Mouse (Mus musculus): Measurements from ENCODE around the gene Fam228a. TPM values are rescaled to one million over a fixed set of nuclear protein-coding genes. Genes with fewer than 3 reads are reported as not detected.

Gene Fam228a
- under 1 TPM in 1 of 2 experiments, not detected in 1; 0.55 TPM for polyA plus RNA-seq (2017; shearing (Covaris generic))

DNA sequence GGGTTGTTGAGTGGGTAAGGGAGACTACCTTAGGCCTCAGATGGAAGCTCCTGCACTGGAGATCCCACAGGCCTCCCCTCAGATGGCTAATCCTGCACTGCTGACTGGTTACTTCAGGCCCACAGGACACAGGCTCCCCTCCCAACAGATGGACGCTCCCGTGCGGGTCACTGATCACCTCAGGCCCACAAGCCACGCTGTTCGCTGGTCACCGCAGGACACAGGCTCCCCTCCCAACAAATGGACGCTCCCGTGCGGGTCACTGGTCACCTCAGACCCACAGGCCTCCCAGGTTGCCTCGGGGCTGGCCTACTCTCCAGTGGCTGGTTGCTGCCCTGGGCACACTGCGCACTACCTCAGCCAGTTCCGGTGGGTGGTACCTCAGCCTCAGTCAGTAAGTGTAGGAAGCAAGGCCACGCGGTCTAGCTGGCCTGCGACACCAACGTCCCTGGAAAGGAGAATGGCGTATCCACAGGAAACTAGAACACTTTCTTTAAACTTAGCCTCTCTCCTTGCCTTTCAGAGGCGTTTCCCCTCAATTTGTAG is at the start of gene Fam228a:
Gene Fam228a, minus strand, starts transcription at position 400 of the 546 bp plus-strand sequence.

DNA sequence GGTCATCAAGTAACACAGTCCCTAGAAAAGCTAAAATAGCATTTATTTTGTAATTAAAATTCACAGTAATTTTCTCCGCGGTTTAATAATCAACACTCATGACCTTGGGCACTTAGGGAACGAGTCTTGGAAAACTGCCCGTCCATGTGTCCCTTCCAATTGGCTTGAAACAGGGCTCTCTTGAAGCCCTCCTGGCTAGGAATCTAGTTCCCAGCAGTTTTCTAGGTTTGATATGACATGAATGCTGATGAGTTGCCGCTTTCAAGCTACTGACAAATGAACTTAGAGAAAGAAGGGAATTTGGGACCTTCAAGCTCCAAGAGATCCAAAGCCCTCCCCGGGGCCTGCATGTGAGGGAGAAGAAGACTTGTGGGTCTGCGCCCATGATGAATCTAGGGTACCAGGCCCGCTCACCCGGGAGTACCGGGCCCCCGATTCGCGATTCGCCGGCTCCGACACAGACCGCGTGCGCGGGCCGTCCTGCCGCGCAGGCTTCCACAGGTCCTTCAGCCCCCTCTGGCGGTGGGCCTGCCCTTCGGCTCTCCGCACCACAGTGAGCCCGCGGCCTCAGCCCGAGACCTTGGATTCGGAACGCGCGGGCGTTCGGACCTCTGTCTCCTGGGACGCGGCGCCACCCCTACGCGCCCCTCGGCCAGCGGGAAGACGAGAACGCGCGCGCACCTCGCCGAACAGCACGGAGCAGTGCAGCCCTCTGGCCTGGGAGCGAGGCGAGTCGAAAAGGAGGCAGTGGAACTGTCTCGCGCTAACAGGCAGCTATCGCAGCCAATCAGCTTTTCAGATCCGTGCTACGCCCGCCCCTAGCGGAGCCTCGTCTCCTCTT is 30.5 kb upstream of the Fam228a start, which contains the start of the genes Pfn4 and Fam228b:
Gene Pfn4, plus strand, starts transcription at position 531 of the 841 bp plus-strand sequence.
Gene Fam228b, minus strand, starts transcription at position 776 of the 841 bp plus-strand sequence.

Other genes starting within 250 kb of the Fam228a start
- gene Itsn2, start 145.8 kb downstream of the Fam228a start, polyA plus RNA-seq (2017; shearing (Covaris generic)), result 100 to 1,000 TPM; 130 to 168 TPM
- not detected for gene Gm3625, start 145.5 kb downstream of the Fam228a start, polyA plus RNA-seq (2017; shearing (Covaris generic))
- gene Pfn4, start 30.6 kb upstream of the Fam228a start, polyA plus RNA-seq (2017; shearing (Covaris generic)), result 1 to 10 TPM in 1 of 2 experiments, under 1 TPM in 1; 0.43 to 1.5 TPM
- 1 to 10 TPM in 1 of 2 experiments, not detected in 1; 1.2 TPM for gene Fam228b, start 30.8 kb upstream of the Fam228a start, polyA plus RNA-seq (2017; shearing (Covaris generic))
- gene Sf3b6, start 79.1 kb upstream of the Fam228a start, polyA plus RNA-seq (2017; shearing (Covaris generic)), result 100 to 1,000 TPM; 341 to 477 TPM
- gene Fkbp1b, start 103.2 kb upstream of the Fam228a start, polyA plus RNA-seq (2017; shearing (Covaris generic)), result 1 to 10 TPM in 1 of 2 experiments, not detected in 1; 1.4 TPM
- 10 to 100 TPM in 1 of 2 experiments, 1 to 10 TPM in 1; 9.4 to 10.3 TPM for gene Wdcp, start 104.9 kb upstream of the Fam228a start, polyA plus RNA-seq (2017; shearing (Covaris generic))
- under 1 TPM; 0.70 to 0.93 TPM for gene Mfsd2b, start 135.9 kb upstream of the Fam228a start, polyA plus RNA-seq (2017; shearing (Covaris generic))
- gene Ubxn2a, start 169.3 kb upstream of the Fam228a start, polyA plus RNA-seq (2017; shearing (Covaris generic)), result 10 to 100 TPM; 34.2 to 37.8 TPM
- gene Atad2b, start 178.9 kb upstream of the Fam228a start, polyA plus RNA-seq (2017; shearing (Covaris generic)), result 10 to 100 TPM; 51.5 to 54.2 TPM

Data from activated CD4-positive, CD25-positive, alpha-beta regulatory T cell (primary cell).